Mouse (Mus musculus) hindbrain, embryonic 13.5 days (tissue): ENCODE results near the gene Tubb4b. TPM values are rescaled to one million over a fixed set of nuclear protein-coding genes. Genes with fewer than 3 reads are reported as not detected.

Experiments
- polyA plus RNA-seq: library from polyadenylated mRNA; unstranded; fragments of >200 nt; fragmentation: Nextera tagmentation; extraction: Ambion mirVana; gene quantifications from 2 replicates; pipeline ENCODE4 v1.2.1, GENCODE M21; 2015

Tubb4b gene
- polyA plus RNA-seq, 1 experiment from 2014 or later: 349 TPM

Other genes with a start within 250 kb of the Tubb4b start
- gene Mrpl41, start 249.6 kb downstream of the Tubb4b start, polyA plus RNA-seq: 171 and 181 TPM in 2 replicates
- gene Pnpla7, start 248.7 kb downstream of the Tubb4b start, polyA plus RNA-seq: 3.0 and 3.4 TPM in 2 replicates
- 130 and 136 TPM in 2 replicates for gene Nsmf, start 170.3 kb downstream of the Tubb4b start, polyA plus RNA-seq
- not detected in 2 replicates for gene Entpd8, start 144.4 kb downstream of the Tubb4b start, polyA plus RNA-seq
- not detected in 2 replicates for gene Noxa1, start 129.6 kb downstream of the Tubb4b start, polyA plus RNA-seq
- 21.4 and 24.6 TPM in 2 replicates for gene Nrarp, start 43.9 kb downstream of the Tubb4b start, polyA plus RNA-seq
- 1.6 and 1.9 TPM in 2 replicates for gene Tor4a, start 27.8 kb downstream of the Tubb4b start, polyA plus RNA-seq
- 98.3 and 104 TPM in 2 replicates for gene Nelfb, start 13.2 kb downstream of the Tubb4b start, polyA plus RNA-seq
- gene Stpg3, start 10.1 kb downstream of the Tubb4b start, polyA plus RNA-seq: not detected in 2 replicates
- gene Fam166a, start 6.0 kb downstream of the Tubb4b start, polyA plus RNA-seq: 0.40 and 1.3 TPM in 2 replicates
- gene Slc34a3, start 9.7 kb upstream of the Tubb4b start, polyA plus RNA-seq: not detected in 2 replicates
- not detected in 2 replicates for gene Rnf224, start 12.1 kb upstream of the Tubb4b start, polyA plus RNA-seq
- 90.3 and 92.4 TPM in 2 replicates for gene Rnf208, start 17.6 kb upstream of the Tubb4b start, polyA plus RNA-seq
- 0.26 TPM in 1 of 2 replicates, not detected in the other for gene Cysrt1, start 17.8 kb upstream of the Tubb4b start, polyA plus RNA-seq
- gene AL732309.1, start 22.2 kb upstream of the Tubb4b start, polyA plus RNA-seq: 5.1 and 6.2 TPM in 2 replicates
- gene Tmem203, start 30.7 kb upstream of the Tubb4b start, polyA plus RNA-seq: 18.6 and 20.9 TPM in 2 replicates
- 16.2 and 17.6 TPM in 2 replicates for gene Tprn, start 37.9 kb upstream of the Tubb4b start, polyA plus RNA-seq
- gene Ssna1, start 47.7 kb upstream of the Tubb4b start, polyA plus RNA-seq: 189 and 199 TPM in 2 replicates
- gene Anapc2, start 47.8 kb upstream of the Tubb4b start, polyA plus RNA-seq: 143 TPM in 2 replicates
- not detected in 2 replicates for gene Tmem210, start 63.4 kb upstream of the Tubb4b start, polyA plus RNA-seq
- 0.22 TPM in 1 of 2 replicates, not detected in the other for gene Lrrc26, start 65.2 kb upstream of the Tubb4b start, polyA plus RNA-seq
- gene Grin1, start 94.5 kb upstream of the Tubb4b start, polyA plus RNA-seq: 22.5 and 24.5 TPM in 2 replicates
- gene Man1b1, start 107.6 kb upstream of the Tubb4b start, polyA plus RNA-seq: 50.0 and 59.8 TPM in 2 replicates
- gene Dpp7, start 131.7 kb upstream of the Tubb4b start, polyA plus RNA-seq: 22.8 and 23.0 TPM in 2 replicates
- 5.2 and 6.2 TPM in 2 replicates for gene Uap1l1, start 141.0 kb upstream of the Tubb4b start, polyA plus RNA-seq
- 9.6 and 16.5 TPM in 2 replicates for gene Sapcd2, start 147.6 kb upstream of the Tubb4b start, polyA plus RNA-seq
- gene Entpd2, start 171.2 kb upstream of the Tubb4b start, polyA plus RNA-seq: 2.6 and 3.6 TPM in 2 replicates
- 411 and 423 TPM in 2 replicates for gene Npdc1, start 174.6 kb upstream of the Tubb4b start, polyA plus RNA-seq
- gene Fut7, start 198.6 kb upstream of the Tubb4b start, polyA plus RNA-seq: 0.19 TPM in 1 of 2 replicates, not detected in the other
- 10.0 and 11.6 TPM in 2 replicates for gene Abca2, start 204.0 kb upstream of the Tubb4b start, polyA plus RNA-seq
- gene Clic3, start 232.1 kb upstream of the Tubb4b start, polyA plus RNA-seq: 3.4 and 3.7 TPM in 2 replicates
- 91.6 and 98.8 TPM in 2 replicates for gene Paxx, start 236.4 kb upstream of the Tubb4b start, polyA plus RNA-seq
- 50.3 and 50.5 TPM in 2 replicates for gene Ptgds, start 245.3 kb upstream of the Tubb4b start, polyA plus RNA-seq